23 mouse cellular contexts compared by ENCODE assay signal in genomic region chr11:51320609-51321008, GRCm38 (mm10). TPM values are rescaled to one million over a fixed set of nuclear protein-coding genes. Genes with fewer than 3 reads are reported as not detected.
A peak's percentile ranks its signal among the peaks of the same experiment; 100 is the strongest.
DNase-seq lines count a peak whose midpoint lies in the region; ATAC-seq lines count a peak whose summit lies in the region.
"Had no signal": no experiment of that assay in that cellular context is flagged by ENCODE, and none has a peak within 500 bp of the region (broad histone marks: within the 10 kb centered on the region; RNA-seq: fewer than 3 reads in every experiment).

No protein-coding gene starts in this region.

- DNase-seq in forebrain, embryonic 11.5 days (ENCODE audit: low spot score): no peak
- DNase-seq in midbrain, embryonic 14.5 days: peak; percentile 31
- DNase-seq in midbrain, embryonic 11.5 days (ENCODE audit: low spot score, missing footprints): no peak
- DNase-seq in R1 (ENCODE audit: low read depth, low spot score): peak; percentile 11
- DNase-seq: adrenal gland, postnatal 10 days; adrenal gland, postnatal 36 days; cerebellum, adult 11 months; cerebellum, adult 2 months; cerebellum, adult 9-11 months; cerebellum, postnatal 25 days; gastrocnemius, postnatal 25 days; heart, adult 18-20 months; heart, postnatal 14 days; heart, postnatal 4 days had no signal

- H3K4me3 ChIP-seq in forebrain, embryonic 16.5 days (replicated peaks; ENCODE audit: low read length): no peak overlapping the region
- no peak overlapping the region for H3K4me3 ChIP-seq in forebrain, embryonic 11.5 days (ENCODE audit: low read depth, low read length)
- no peak overlapping the region for H3K4me3 ChIP-seq in midbrain, embryonic 14.5 days (replicated peaks; ENCODE audit: low read depth, low read length)
- no peak overlapping the region for H3K4me3 ChIP-seq in midbrain, embryonic 11.5 days (ENCODE audit: low read depth, low read length)
- H3K4me3 ChIP-seq in liver, embryonic 12.5 days: no peak overlapping the region
- H3K4me3 ChIP-seq: embryonic facial prominence, embryonic 12.5 days; embryonic facial prominence, embryonic 15.5 days; forebrain, embryonic 13.5 days; heart, embryonic 10.5 days; heart, embryonic 13.5 days; intestine, embryonic 15.5 days had no signal

- H3K9me3 ChIP-seq in forebrain, embryonic 16.5 days (ENCODE audit: control insufficient read depth, low read length): no peaks in the 10 kb centered on the region
- no peaks in the 10 kb centered on the region; the same call in 1 of the 2 replicates for H3K9me3 ChIP-seq in forebrain, embryonic 11.5 days (ENCODE audit: control insufficient read depth, low read length)
- no peaks in the 10 kb centered on the region; the same call in 1 of the 2 replicates for H3K9me3 ChIP-seq in midbrain, embryonic 14.5 days (ENCODE audit: control insufficient read depth, low read length)
- no peaks in the 10 kb centered on the region for H3K9me3 ChIP-seq in midbrain, embryonic 11.5 days (ENCODE audit: control insufficient read depth, low read length)
- peaks cover 7% of the 10 kb centered on the region for H3K9me3 ChIP-seq in liver, embryonic 12.5 days (replicated peaks)
- H3K9me3 ChIP-seq: embryonic facial prominence, embryonic 12.5 days; embryonic facial prominence, embryonic 15.5 days; intestine, embryonic 15.5 days had no signal

- no peaks in the 10 kb centered on the region for H3K4me1 ChIP-seq in forebrain, embryonic 16.5 days (replicated peaks; ENCODE audit: control insufficient read depth, insufficient read depth, low read length)
- H3K4me1 ChIP-seq in forebrain, embryonic 11.5 days (replicated peaks; ENCODE audit: control insufficient read depth, insufficient read depth, low read length): no peaks in the 10 kb centered on the region
- H3K4me1 ChIP-seq in midbrain, embryonic 14.5 days (ENCODE audit: control insufficient read depth, insufficient read depth, low read length): no peaks in the 10 kb centered on the region
- H3K4me1 ChIP-seq in midbrain, embryonic 11.5 days (ENCODE audit: control insufficient read depth, insufficient read depth, low read length): no peaks in the 10 kb centered on the region
- no peaks in the 10 kb centered on the region for H3K4me1 ChIP-seq in liver, embryonic 12.5 days
- H3K4me1 ChIP-seq: embryonic facial prominence, embryonic 12.5 days; embryonic facial prominence, embryonic 15.5 days; forebrain, embryonic 13.5 days; intestine, embryonic 15.5 days had no signal

- ATAC-seq in forebrain, embryonic 16.5 days: peak; percentile 67
- no peak for ATAC-seq in forebrain, embryonic 11.5 days (replicated peaks; ENCODE audit: low FRiP score)
- no peak for ATAC-seq in midbrain, embryonic 14.5 days (ENCODE audit: low FRiP score, low TSS enrichment)
- ATAC-seq in midbrain, embryonic 11.5 days (ENCODE audit: low FRiP score): no peak
- no peak for ATAC-seq in liver, embryonic 12.5 days
- ATAC-seq: forebrain, embryonic 13.5 days; intestine, embryonic 15.5 days had no signal

- no peak overlapping the region for H3K4me2 ChIP-seq in forebrain, embryonic 16.5 days (ENCODE audit: low read length)
- H3K4me2 ChIP-seq in forebrain, embryonic 11.5 days (ENCODE audit: low read depth, low read length, severe bottlenecking): no peak overlapping the region
- H3K4me2 ChIP-seq in midbrain, embryonic 14.5 days (ENCODE audit: low read length): no peak overlapping the region
- H3K4me2 ChIP-seq in midbrain, embryonic 11.5 days: no peak overlapping the region
- no peak overlapping the region for H3K4me2 ChIP-seq in liver, embryonic 12.5 days
- H3K4me2 ChIP-seq: embryonic facial prominence, embryonic 12.5 days; embryonic facial prominence, embryonic 15.5 days; forebrain, embryonic 13.5 days; heart, embryonic 13.5 days; hindbrain, embryonic 14.5 days; intestine, embryonic 15.5 days had no signal

- H3K9ac ChIP-seq in forebrain, embryonic 16.5 days (replicated peaks; ENCODE audit: low read depth, low read length): no peak overlapping the region
- H3K9ac ChIP-seq in forebrain, embryonic 11.5 days (ENCODE audit: low read length): no peak overlapping the region
- no peak overlapping the region for H3K9ac ChIP-seq in midbrain, embryonic 14.5 days (replicated peaks; ENCODE audit: low read length)
- no peak overlapping the region for H3K9ac ChIP-seq in midbrain, embryonic 11.5 days (ENCODE audit: low read length)
- H3K9ac ChIP-seq in liver, embryonic 12.5 days: no peak overlapping the region
- H3K9ac ChIP-seq: embryonic facial prominence, embryonic 12.5 days; embryonic facial prominence, embryonic 15.5 days; forebrain, embryonic 13.5 days; heart, embryonic 13.5 days; hindbrain, embryonic 14.5 days; intestine, embryonic 15.5 days had no signal

- H3K36me3 ChIP-seq in forebrain, embryonic 16.5 days (ENCODE audit: control insufficient read depth, insufficient read depth): no peaks in the 10 kb centered on the region
- no peaks in the 10 kb centered on the region for H3K36me3 ChIP-seq in forebrain, embryonic 11.5 days (ENCODE audit: control insufficient read depth, insufficient read depth, low read length)
- H3K36me3 ChIP-seq in midbrain, embryonic 14.5 days (ENCODE audit: control insufficient read depth, insufficient read depth, low read length): no peaks in the 10 kb centered on the region
- H3K36me3 ChIP-seq in midbrain, embryonic 11.5 days (ENCODE audit: control insufficient read depth, insufficient read depth, low read length): no peaks in the 10 kb centered on the region
- no peaks in the 10 kb centered on the region for H3K36me3 ChIP-seq in liver, embryonic 12.5 days
- H3K36me3 ChIP-seq: embryonic facial prominence, embryonic 12.5 days; embryonic facial prominence, embryonic 15.5 days; heart, embryonic 13.5 days; intestine, embryonic 15.5 days had no signal

- H3K27me3 ChIP-seq in forebrain, embryonic 16.5 days (replicated peaks; ENCODE audit: control insufficient read depth, insufficient read depth, low read length): no peaks in the 10 kb centered on the region
- no peaks in the 10 kb centered on the region for H3K27me3 ChIP-seq in forebrain, embryonic 11.5 days (ENCODE audit: control insufficient read depth, insufficient read depth, low read length)
- H3K27me3 ChIP-seq in midbrain, embryonic 14.5 days (ENCODE audit: control insufficient read depth, insufficient read depth, low read length): no peaks in the 10 kb centered on the region
- no peaks in the 10 kb centered on the region for H3K27me3 ChIP-seq in midbrain, embryonic 11.5 days (ENCODE audit: control insufficient read depth, insufficient read depth, low read length)
- 0 out of 2 replicates have a peak, but pooled peaks cover 6% of the 10 kb centered on the region for H3K27me3 ChIP-seq in liver, embryonic 12.5 days (replicated peaks)
- H3K27me3 ChIP-seq: embryonic facial prominence, embryonic 12.5 days; embryonic facial prominence, embryonic 15.5 days; forebrain, embryonic 13.5 days; heart, embryonic 13.5 days; intestine, embryonic 15.5 days had no signal

- H3K27ac ChIP-seq in forebrain, embryonic 16.5 days (ENCODE audit: low read length): no peak overlapping the region
- H3K27ac ChIP-seq in forebrain, embryonic 11.5 days (ENCODE audit: low read depth, low read length): no peak overlapping the region
- H3K27ac ChIP-seq in midbrain, embryonic 14.5 days (replicated peaks; ENCODE audit: low read depth, low read length): no peak overlapping the region
- no peak overlapping the region for H3K27ac ChIP-seq in midbrain, embryonic 11.5 days (ENCODE audit: low read depth, low read length)
- H3K27ac ChIP-seq in liver, embryonic 12.5 days: no peak overlapping the region
- H3K27ac ChIP-seq: embryonic facial prominence, embryonic 12.5 days; embryonic facial prominence, embryonic 15.5 days; forebrain, embryonic 13.5 days; heart, embryonic 10.5 days; heart, embryonic 13.5 days; hindbrain, embryonic 14.5 days; intestine, embryonic 15.5 days had no signal

RNA-seq across cellular contexts. Expression of gene Col23a1, which starts 30.9 kb away (rescaled TPM):
- 3.0 and 3.3 TPM in 2 replicates for polyA plus RNA-seq in forebrain, embryonic 16.5 days (2015; fragmentation: Nextera tagmentation; extraction: Ambion mirVana)
- polyA plus RNA-seq in forebrain, embryonic 11.5 days (2014; fragmentation: Nextera tagmentation; extraction: Ambion mirVana): 7.5 and 8.5 TPM in 2 replicates
- 1.3 and 5.4 TPM in 2 replicates for polyA plus RNA-seq in midbrain, embryonic 14.5 days (2014; fragmentation: Nextera tagmentation; extraction: Ambion mirVana)
- 10.7 and 11.1 TPM in 2 replicates for polyA plus RNA-seq in midbrain, embryonic 11.5 days (2014; fragmentation: Nextera tagmentation; extraction: Ambion mirVana)
- polyA plus RNA-seq in liver, embryonic 12.5 days (2016; fragmentation: Nextera tagmentation; extraction: Ambion mirVana): 0.75 and 0.79 TPM in 2 replicates

RNA-seq across cellular contexts. Expression of gene BC049762, which starts 57.8 kb away (rescaled TPM):
- 0.45 TPM in 1 of 2 replicates, not detected in the other for polyA plus RNA-seq in forebrain, embryonic 16.5 days (2015; fragmentation: Nextera tagmentation; extraction: Ambion mirVana)
- polyA plus RNA-seq in forebrain, embryonic 11.5 days (2014; fragmentation: Nextera tagmentation; extraction: Ambion mirVana): 0.35 and 0.37 TPM in 2 replicates
- polyA plus RNA-seq in midbrain, embryonic 14.5 days (2014; fragmentation: Nextera tagmentation; extraction: Ambion mirVana): 0.43 TPM in 1 of 2 replicates, not detected in the other
- polyA plus RNA-seq in midbrain, embryonic 11.5 days (2014; fragmentation: Nextera tagmentation; extraction: Ambion mirVana): 0.42 TPM in 1 of 2 replicates, not detected in the other
- polyA plus RNA-seq in liver, embryonic 12.5 days (2016; fragmentation: Nextera tagmentation; extraction: Ambion mirVana): 0.56 and 0.61 TPM in 2 replicates

RNA-seq across cellular contexts. Expression of gene Clk4, which starts 59.1 kb away (rescaled TPM):
- polyA plus RNA-seq in forebrain, embryonic 16.5 days (2015; fragmentation: Nextera tagmentation; extraction: Ambion mirVana): 174 and 188 TPM in 2 replicates
- 128 and 142 TPM in 2 replicates for polyA plus RNA-seq in forebrain, embryonic 11.5 days (2014; fragmentation: Nextera tagmentation; extraction: Ambion mirVana)
- polyA plus RNA-seq in midbrain, embryonic 14.5 days (2014; fragmentation: Nextera tagmentation; extraction: Ambion mirVana): 144 and 159 TPM in 2 replicates
- polyA plus RNA-seq in midbrain, embryonic 11.5 days (2014; fragmentation: Nextera tagmentation; extraction: Ambion mirVana): 136 and 144 TPM in 2 replicates
- polyA plus RNA-seq in liver, embryonic 12.5 days (2016; fragmentation: Nextera tagmentation; extraction: Ambion mirVana): 62.8 and 69.3 TPM in 2 replicates

Comparison
In these comparisons a context has a peak if more than half of its experiments do, and no peak if none do; other contexts are left out.
1. DNase-seq: peak in midbrain, embryonic 14.5 days (single experiment) and R1 (single experiment); none in forebrain, embryonic 11.5 days (single experiment) and midbrain, embryonic 11.5 days (single experiment).